Mouse (Mus musculus) liver, embryonic 14.5 days (tissue): ENCODE results near the gene Gm1043. TPM values are rescaled to one million over a fixed set of nuclear protein-coding genes. Genes with fewer than 3 reads are reported as not detected.

ENCODE experiments used
- ATAC-seq: fragments of 200-750 bp; cut with Nextera tagmentation; 2 replicates; pipeline ENCODE4 v1.8.0; 2017; ENCODE audit warnings: moderate number of reproducible peaks, mild to moderate bottlenecking, moderate library complexity; ENCODE audit not compliant: insufficient read depth
- DNase-seq, 3 experiments: peaks; one replicate each; pipeline ENCODE4 v3.0.0-alpha.2; 2012 to 2013; ENCODE audit warnings: low read depth in 3 of 3, low spot score in 3 of 3
- H3K27ac ChIP-seq: fragments of 300-500 bp; sonication (generic); 2 replicates; pipeline ENCODE4 v1.5.1; 2014; ENCODE audit warnings: moderate library complexity, mild to moderate bottlenecking, control low read depth, inconsistent platforms
- H3K27me3 ChIP-seq: fragments of 300-500 bp; sonication (generic); 2 replicates; pipeline ENCODE4 v1.6.1; 2014; ENCODE audit warnings: mild to moderate bottlenecking, low read length, moderate library complexity; ENCODE audit not compliant: control insufficient read depth, insufficient read depth
- H3K36me3 ChIP-seq: fragments of 300-500 bp; sonication (generic); replicated peaks from 2 replicates; pipeline ENCODE4 v1.6.1; 2014; ENCODE audit warnings: low read depth; ENCODE audit not compliant: control insufficient read depth, insufficient read depth
- H3K4me1 ChIP-seq, 2 experiments: fragments of 200-500 bp in 1 of 2; fragments of 300-500 bp in 1 of 2; sonication (generic) in 1 of 2; replicated peaks; 2 replicates each; pipeline ENCODE4 v1.6.1; 2012 to 2014; ENCODE audit warnings: antibody characterized with exemption in 1 of 2, inconsistent platforms in 1 of 2, low read length in 1 of 2; ENCODE audit not compliant: control insufficient read depth in 2 of 2, insufficient read depth in 2 of 2
- H3K4me2 ChIP-seq: fragments of 300-500 bp; sonication (generic); 2 replicates; pipeline ENCODE4 v1.6.1; 2014; ENCODE audit warnings: low read depth, mild to moderate bottlenecking, control low read depth, moderate library complexity
- H3K4me3 ChIP-seq, 2 experiments: fragments of 200-500 bp in 1 of 2; fragments of 300-500 bp in 1 of 2; sonication (generic) in 1 of 2; 2 replicates each; pipeline ENCODE4 v1.5.1; 2012 to 2014; ENCODE audit warnings: low read depth in 2 of 2, low read length in 2 of 2, mild to moderate bottlenecking in 2 of 2, control low read depth in 1 of 2, inconsistent platforms in 1 of 2, moderate library complexity in 1 of 2; ENCODE audit not compliant: insufficient read depth in 1 of 2
- H3K9ac ChIP-seq: fragments of 300-500 bp; sonication (generic); replicated peaks from 2 replicates; pipeline ENCODE4 v1.6.1; 2014; ENCODE audit warnings: mild to moderate bottlenecking, control low read depth, moderate library complexity
- H3K9me3 ChIP-seq: fragments of 300-500 bp; sonication (generic); 2 replicates; pipeline ENCODE4 v1.6.1; 2016; ENCODE audit warnings: low read length, mixed read lengths; ENCODE audit not compliant: control insufficient read depth
- CTCF ChIP-seq: IDR thresholded peaks from 2 replicates; pipeline ENCODE4 v1.5.1; 2016; ENCODE audit warnings: antibody characterized with exemption, low read depth, control low read depth
- EP300 ChIP-seq: IDR thresholded peaks from 2 replicates; pipeline ENCODE4 v1.6.1; 2016; ENCODE audit warnings: antibody characterized with exemption, low read depth
- WGBS: fragments of 180-500 bp; shearing (Covaris S2); extraction: QIAGEN DNeasy Blood & Tissue Kit; methylation state at CpG from one replicate; pipeline ENCODE4 v1.1.7; 2014; ENCODE audit not compliant: insufficient replicate concordance; 5-methylcytosine and 5-hydroxymethylcytosine counted together
- polyA plus RNA-seq, 2 experiments: library from polyadenylated mRNA; depleted of rRNA in 1 of 2; stranded (reverse) in 1 of 2; unstranded in 1 of 2; fragments of >200 nt; fragmentation: Nextera tagmentation in 1 of 2; extraction: Ambion mirVana in 1 of 2; gene quantifications; 2 replicates each; pipeline versions ENCODE4 v1.2.1 to v1.2.3; 2012 to 2014

Gm1043 gene
- polyA plus RNA-seq, 2 experiments: not detected

- H3K4me3 ChIP-seq: no peak overlapping the region
- DNase-seq (no peak), ATAC-seq (no peak)
- H3K27me3 ChIP-seq: no peaks in the 10 kb centered on the region
- H3K9ac ChIP-seq: no peak overlapping the region
- no peaks in the 10 kb centered on the region for H3K4me1 ChIP-seq
- no peaks in the 10 kb centered on the region for H3K9me3 ChIP-seq
- TF ChIP-seq CTCF: no peak
- TF ChIP-seq EP300: no peak
- no peaks in the 10 kb centered on the region for H3K36me3 ChIP-seq
- 69% methylated on average over 1 of the region's 1 CpGs for WGBS
- no peak overlapping the region for H3K27ac ChIP-seq
- no peak overlapping the region for H3K4me2 ChIP-seq
These were observed 140.5 kb downstream of the Gm1043 start for GRCm38 (mm10) chr5:37225708-37226107.

GRCm38 (mm10) chr5:37227956-37228680, 142.9 kb downstream of the Gm1043 start:
- H3K27ac ChIP-seq: no peak overlapping the region
- DNase-seq (no peak), ATAC-seq (no peak)
- no peaks in the 10 kb centered on the region for H3K27me3 ChIP-seq
- WGBS: 32% methylated on average over 6 of the region's 6 CpGs
- no peak overlapping the region for H3K4me2 ChIP-seq
- no peaks in the 10 kb centered on the region for H3K4me1 ChIP-seq
- H3K9me3 ChIP-seq: no peaks in the 10 kb centered on the region
- TF ChIP-seq CTCF: no peak
- TF ChIP-seq EP300: no peak
- no peak overlapping the region for H3K9ac ChIP-seq
- no peaks in the 10 kb centered on the region for H3K36me3 ChIP-seq
- H3K4me3 ChIP-seq: no peak overlapping the region

- H3K36me3 ChIP-seq: no peaks in the 10 kb centered on the region
- H3K9me3 ChIP-seq: no peaks in the 10 kb centered on the region
- no peaks in the 10 kb centered on the region for H3K27me3 ChIP-seq
- no peak for TF ChIP-seq CTCF
- TF ChIP-seq EP300: no peak
- WGBS: 45% methylated on average over 7 of the region's 7 CpGs
- no peak overlapping the region for H3K4me2 ChIP-seq
- H3K4me1 ChIP-seq: no peaks in the 10 kb centered on the region
- DNase-seq (no peak), ATAC-seq (no peak)
- no peak overlapping the region for H3K27ac ChIP-seq
- no peak overlapping the region for H3K4me3 ChIP-seq
- no peak overlapping the region for H3K9ac ChIP-seq
These were observed 143.7 kb downstream of the Gm1043 start for GRCm38 (mm10) chr5:37228894-37229293.

- H3K27me3 ChIP-seq: no peaks in the 10 kb centered on the region
- H3K4me2 ChIP-seq: no peak overlapping the region
- no peaks in the 10 kb centered on the region for H3K4me1 ChIP-seq
- WGBS: 32% methylated on average over 9 of the region's 9 CpGs
- no peak for DNase-seq
- H3K27ac ChIP-seq: no peak overlapping the region
- H3K4me3 ChIP-seq: no peak overlapping the region
- TF ChIP-seq CTCF (no peak), EP300 (no peak)
- H3K9ac ChIP-seq: no peak overlapping the region
- ATAC-seq: no peak
- no peaks in the 10 kb centered on the region for H3K9me3 ChIP-seq
- no peaks in the 10 kb centered on the region for H3K36me3 ChIP-seq
These were observed 147.9 kb downstream of the Gm1043 start for GRCm38 (mm10) chr5:37233010-37233557.

GRCm38 (mm10) chr5:37238654-37239053, 153.5 kb downstream of the Gm1043 start:
- Histone ChIP-seq H3K9me3 (no peaks in the 10 kb centered on the region), H3K4me2 (no peak overlapping the region), H3K36me3 (no peaks in the 10 kb centered on the region), H3K4me3 (no peak overlapping the region), H3K27me3 (peaks cover 30% of the 10 kb centered on the region), H3K27ac (no peak overlapping the region), H3K4me1 (no peaks in the 10 kb centered on the region), H3K9ac (no peak overlapping the region)
- DNase-seq (no peak), ATAC-seq (no peak)
- TF ChIP-seq CTCF (no peak), EP300 (no peak)
- 19% methylated on average over 2 of the region's 2 CpGs for WGBS
